Mouse (Mus musculus): ENCODE measurements around the gene Rbpjl. TPM values are rescaled to one million over a fixed set of nuclear protein-coding genes. Genes with fewer than 3 reads are reported as not detected.

Rbpjl gene
- total and polyA plus RNA-seq, 3 experiments, result 0.11 TPM; not detected in 2

DNA sequence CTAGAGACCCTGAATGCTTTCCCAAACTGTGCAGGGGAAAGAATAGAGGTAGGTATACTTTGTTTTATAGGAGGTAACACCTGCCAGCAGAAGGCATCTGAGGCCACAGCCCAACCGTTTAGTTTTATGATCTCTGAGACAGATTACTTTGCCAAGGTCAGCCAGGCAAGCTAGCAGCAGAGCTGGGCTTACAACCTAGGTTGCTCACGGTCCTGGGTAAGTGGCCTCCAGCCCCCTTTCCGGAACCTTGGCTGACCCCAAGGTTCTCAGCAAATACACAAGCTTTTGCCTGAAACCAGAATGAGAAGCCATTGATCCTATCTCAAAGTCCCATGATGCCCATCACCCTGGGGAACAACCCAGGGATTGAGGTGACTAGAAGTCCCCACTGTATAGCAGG, 31.7 kb downstream of the Rbpjl start:
- Histone ChIP-seq H3K9me3 (replicated peaks) (no peaks in the 10 kb centered on the region), H3K27me3 (ENCODE audit: insufficient read depth, low read length) (peaks cover 11% of the 10 kb centered on the region; the same call in 1 of the 2 replicates), H3K36me3 (replicated peaks) (no peaks in the 10 kb centered on the region), H3K4me3 (ENCODE audit: low read depth, low read length) (no peak overlapping the region), H3K4me1 (ENCODE audit: insufficient read depth, low read depth, low read length) (no peaks in the 10 kb centered on the region)
- TF ChIP-seq POLR2AphosphoS5 (IDR thresholded peaks at IDR 0.05; ENCODE audit: insufficient replicate concordance, low read depth, low read length) (no peak), CTCF (IDR thresholded peaks at IDR 0.05; ENCODE audit: low read depth, low read length) (no peak), GATA1 (IDR thresholded peaks at IDR 0.05; ENCODE audit: borderline replicate concordance, low read length) (no peak), GATA2 (IDR thresholded peaks at IDR 0.05; ENCODE audit: borderline replicate concordance, low read depth, low read length) (no peak), TAL1 (conservative IDR thresholded peaks at IDR 0.05; ENCODE audit: low read depth, low read length) (no peak)
- DNase-seq (ENCODE audit: low spot score) (no peak), ATAC-seq (ENCODE audit: extremely low read depth, insufficient number of reproducible peaks, low FRiP score, poor library complexity, severe bottlenecking) (no peak)

DNA sequence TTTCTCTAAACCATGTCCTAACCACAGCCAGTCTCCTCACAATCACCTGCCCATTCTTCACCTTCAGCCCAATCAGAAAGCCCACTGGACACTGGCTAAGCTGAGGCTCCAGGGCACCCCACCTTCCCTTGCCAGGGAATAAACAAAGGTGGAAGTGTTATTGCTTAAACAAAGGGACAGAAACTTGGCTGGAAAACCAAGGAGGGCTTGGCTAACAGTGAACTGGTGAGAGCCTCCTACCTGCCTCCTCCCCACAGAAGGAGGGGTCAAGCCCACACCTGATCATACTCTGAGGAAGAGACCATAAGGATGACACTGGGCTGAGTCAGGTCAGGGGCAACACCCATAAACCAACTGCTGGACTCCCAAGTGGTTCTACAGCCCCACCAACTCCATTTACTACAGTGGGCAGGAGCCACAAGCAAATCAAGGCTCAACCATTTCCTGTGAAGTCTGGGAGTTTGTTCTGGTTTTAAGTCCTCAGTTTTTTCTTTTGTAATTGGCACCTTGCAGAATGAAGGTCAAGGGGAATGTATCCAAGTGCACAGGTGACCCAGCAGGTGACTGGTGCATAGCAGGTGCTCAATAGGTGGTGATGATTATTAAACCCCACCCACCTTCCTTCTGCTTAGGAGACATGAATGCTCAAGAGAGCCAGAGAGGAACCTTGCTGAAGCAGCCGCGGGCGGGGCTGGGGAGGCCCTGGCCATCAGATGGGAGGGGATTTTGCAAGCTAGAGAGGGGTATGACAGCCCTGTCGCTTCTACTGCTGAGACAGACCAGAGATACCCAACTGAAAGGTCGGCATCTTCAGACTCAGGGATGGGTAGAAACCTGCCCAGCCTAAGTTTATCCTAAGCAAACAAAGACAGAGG, 32.5 kb downstream of the Rbpjl start:
- Histone ChIP-seq H3K27me3 (ENCODE audit: insufficient read depth, low read length) (peaks cover 11% of the 10 kb centered on the region; the same call in 1 of the 2 replicates), H3K4me1 (ENCODE audit: insufficient read depth, low read depth, low read length) (no peaks in the 10 kb centered on the region), H3K9me3 (replicated peaks) (no peaks in the 10 kb centered on the region), H3K36me3 (replicated peaks) (no peaks in the 10 kb centered on the region), H3K4me3 (ENCODE audit: low read depth, low read length) (no peak overlapping the region)
- TF ChIP-seq POLR2AphosphoS5 (IDR thresholded peaks at IDR 0.05; ENCODE audit: insufficient replicate concordance, low read depth, low read length) (no peak), CTCF (IDR thresholded peaks at IDR 0.05; ENCODE audit: low read depth, low read length) (no peak), GATA2 (IDR thresholded peaks at IDR 0.05; ENCODE audit: borderline replicate concordance, low read depth, low read length) (no peak)
- no peak for DNase-seq (ENCODE audit: low spot score)
- ATAC-seq (ENCODE audit: extremely low read depth, insufficient number of reproducible peaks, low FRiP score, poor library complexity, severe bottlenecking), result no peak

DNA sequence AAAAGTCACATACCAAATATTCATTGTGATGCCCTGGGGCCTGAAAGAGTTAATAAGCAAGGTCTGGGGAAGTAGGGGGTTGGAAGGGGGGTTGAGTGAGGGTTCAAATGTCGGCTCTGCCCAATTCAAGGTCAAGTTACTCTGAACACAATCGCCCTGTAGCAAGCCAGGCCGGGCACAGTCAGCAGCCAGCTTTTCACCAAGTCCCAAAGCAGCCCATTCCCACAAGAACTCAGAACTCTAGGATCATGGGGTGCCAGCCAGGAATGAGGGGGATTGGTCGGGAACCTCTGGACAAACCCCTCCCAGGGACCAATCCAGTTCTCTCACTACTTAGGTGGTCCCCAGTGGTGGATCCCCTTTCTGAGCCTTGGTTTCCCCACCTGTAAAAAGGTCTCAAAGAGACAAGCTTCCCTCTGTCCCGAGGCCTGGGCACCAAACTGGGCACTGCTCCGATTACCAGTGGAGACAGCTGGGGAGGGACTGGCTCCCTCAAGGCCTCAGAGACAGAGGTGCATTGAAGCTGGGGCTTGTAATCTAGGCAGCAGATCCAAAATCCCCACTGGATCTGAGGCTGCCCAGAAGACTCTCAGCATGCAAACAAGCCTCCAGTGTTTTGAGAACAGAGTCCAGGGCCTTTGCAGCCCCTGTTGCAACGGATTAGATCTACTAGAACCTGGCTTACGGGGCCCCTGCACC, 33.4 kb downstream of the Rbpjl start:
- no peak for ATAC-seq (ENCODE audit: extremely low read depth, insufficient number of reproducible peaks, low FRiP score, poor library complexity, severe bottlenecking)
- Histone ChIP-seq H3K4me1 (ENCODE audit: insufficient read depth, low read depth, low read length) (no peaks in the 10 kb centered on the region), H3K9me3 (replicated peaks) (no peaks in the 10 kb centered on the region), H3K27me3 (ENCODE audit: insufficient read depth, low read length) (peaks cover 11% of the 10 kb centered on the region; the same call in 1 of the 2 replicates), H3K4me3 (ENCODE audit: low read depth, low read length) (no peak overlapping the region), H3K36me3 (replicated peaks) (no peaks in the 10 kb centered on the region)
- DNase-seq (ENCODE audit: low spot score), result no peak
- no peak for TF ChIP-seq CTCF (IDR thresholded peaks at IDR 0.05; ENCODE audit: low read depth, low read length)
- no peak for TF ChIP-seq POLR2AphosphoS5 (IDR thresholded peaks at IDR 0.05; ENCODE audit: insufficient replicate concordance, low read depth, low read length)
- TF ChIP-seq TAL1 (conservative IDR thresholded peaks at IDR 0.05; ENCODE audit: low read depth, low read length), result no peak
- TF ChIP-seq GATA2 (IDR thresholded peaks at IDR 0.05; ENCODE audit: borderline replicate concordance, low read depth, low read length), result no peak
- TF ChIP-seq GATA1 (IDR thresholded peaks at IDR 0.05; ENCODE audit: borderline replicate concordance, low read length), result no peak

DNA sequence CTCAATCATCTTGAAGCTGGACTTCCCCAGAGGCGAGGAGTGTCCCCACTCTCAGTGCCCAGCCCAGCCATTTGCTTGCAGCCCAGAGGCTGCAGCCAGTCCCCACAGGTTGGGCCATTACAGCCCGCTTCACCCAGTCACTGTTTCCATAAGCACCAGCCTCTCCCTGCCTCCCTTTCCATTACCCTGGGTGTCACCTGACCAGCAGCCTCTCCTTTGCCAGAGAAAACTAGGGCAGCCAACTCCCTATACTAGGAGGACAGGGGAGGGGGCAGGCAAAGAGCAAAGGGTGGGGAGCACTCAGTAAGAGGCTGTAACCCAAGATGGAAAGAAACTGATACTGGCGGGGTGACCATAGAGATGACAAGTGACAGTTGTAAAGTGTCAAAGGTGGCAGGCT, 34.0 kb downstream of the Rbpjl start:
- no peak for TF ChIP-seq TAL1 (conservative IDR thresholded peaks at IDR 0.05; ENCODE audit: low read depth, low read length)
- TF ChIP-seq GATA2 (IDR thresholded peaks at IDR 0.05; ENCODE audit: borderline replicate concordance, low read depth, low read length), result no peak
- TF ChIP-seq POLR2AphosphoS5 (IDR thresholded peaks at IDR 0.05; ENCODE audit: insufficient replicate concordance, low read depth, low read length), result no peak
- TF ChIP-seq GATA1 (IDR thresholded peaks at IDR 0.05; ENCODE audit: borderline replicate concordance, low read length), result no peak
- TF ChIP-seq CTCF (IDR thresholded peaks at IDR 0.05; ENCODE audit: low read depth, low read length), result no peak
- no peak overlapping the region for H3K4me3 ChIP-seq (ENCODE audit: low read depth, low read length)
- H3K9me3 ChIP-seq (replicated peaks), result no peaks in the 10 kb centered on the region
- ATAC-seq (ENCODE audit: extremely low read depth, insufficient number of reproducible peaks, low FRiP score, poor library complexity, severe bottlenecking), result no peak
- H3K27me3 ChIP-seq (ENCODE audit: insufficient read depth, low read length), result peaks cover 11% of the 10 kb centered on the region; the same call in 1 of the 2 replicates
- H3K36me3 ChIP-seq (replicated peaks), result no peaks in the 10 kb centered on the region
- H3K4me1 ChIP-seq (ENCODE audit: insufficient read depth, low read depth, low read length), result no peaks in the 10 kb centered on the region
- no peak for DNase-seq (ENCODE audit: low spot score)

DNA sequence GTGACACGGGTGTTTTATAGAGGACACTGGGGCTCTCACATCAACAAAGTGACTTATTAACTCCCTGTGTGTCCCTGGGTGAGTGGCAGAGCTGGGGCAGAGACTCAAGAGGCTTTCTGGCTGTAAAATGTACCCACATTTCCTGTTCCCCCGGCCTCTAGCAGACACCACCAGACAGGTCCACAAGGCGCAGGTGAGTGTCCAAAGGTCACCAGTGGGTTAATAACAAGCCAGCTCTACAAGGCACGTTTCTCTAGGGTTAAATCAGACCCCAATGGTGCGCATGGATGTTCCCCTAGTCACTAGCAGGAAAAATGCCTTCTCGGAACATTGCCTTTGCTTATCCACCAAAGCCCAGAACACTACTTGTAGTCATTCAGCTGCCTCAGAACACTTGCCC, 34.8 kb downstream of the Rbpjl start:
- ATAC-seq (ENCODE audit: extremely low read depth, insufficient number of reproducible peaks, low FRiP score, poor library complexity, severe bottlenecking) (no peak), DNase-seq (ENCODE audit: low spot score) (no peak)
- Histone ChIP-seq H3K4me3 (ENCODE audit: low read depth, low read length) (no peak overlapping the region), H3K9me3 (replicated peaks) (no peaks in the 10 kb centered on the region), H3K27me3 (ENCODE audit: insufficient read depth, low read length) (peaks cover 12% of the 10 kb centered on the region; the same call in 1 of the 2 replicates), H3K4me1 (ENCODE audit: insufficient read depth, low read depth, low read length) (no peaks in the 10 kb centered on the region), H3K36me3 (replicated peaks) (no peaks in the 10 kb centered on the region)
- TF ChIP-seq TAL1 (conservative IDR thresholded peaks at IDR 0.05; ENCODE audit: low read depth, low read length) (no peak), GATA1 (IDR thresholded peaks at IDR 0.05; ENCODE audit: borderline replicate concordance, low read length) (no peak)

DNA sequence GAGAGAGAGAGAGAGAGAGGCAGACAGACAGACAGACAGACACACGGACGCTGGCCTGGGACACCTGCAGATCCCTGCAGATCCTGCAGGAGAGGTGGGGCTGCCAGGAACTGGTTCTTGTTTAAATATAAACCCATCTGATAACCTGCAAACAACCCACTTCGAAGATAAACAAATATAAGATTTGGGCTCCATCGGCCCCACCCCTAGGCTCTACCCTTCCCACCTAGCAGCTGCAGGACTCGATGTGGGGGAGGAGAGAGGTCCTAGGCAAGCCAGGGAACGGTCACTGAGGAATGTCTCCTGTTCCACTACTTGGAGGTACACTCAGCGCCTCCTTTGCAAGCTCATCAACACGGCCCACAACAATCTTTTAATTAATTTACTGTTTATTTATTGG, 35.3 kb downstream of the Rbpjl start:
- peaks cover 16% of the 10 kb centered on the region; the same call in 1 of the 2 replicates for H3K27me3 ChIP-seq (ENCODE audit: insufficient read depth, low read length)
- DNase-seq (ENCODE audit: low spot score) (no peak), ATAC-seq (ENCODE audit: extremely low read depth, insufficient number of reproducible peaks, low FRiP score, poor library complexity, severe bottlenecking) (no peak)
- H3K4me1 ChIP-seq (ENCODE audit: insufficient read depth, low read depth, low read length), result no peaks in the 10 kb centered on the region
- H3K9me3 ChIP-seq (replicated peaks), result no peaks in the 10 kb centered on the region
- TF ChIP-seq GATA2 (IDR thresholded peaks at IDR 0.05; ENCODE audit: borderline replicate concordance, low read depth, low read length) (no peak), CTCF (IDR thresholded peaks at IDR 0.05; ENCODE audit: low read depth, low read length) (no peak), POLR2AphosphoS5 (IDR thresholded peaks at IDR 0.05; ENCODE audit: insufficient replicate concordance, low read depth, low read length) (no peak), GATA1 (IDR thresholded peaks at IDR 0.05; ENCODE audit: borderline replicate concordance, low read length) (no peak), TAL1 (conservative IDR thresholded peaks at IDR 0.05; ENCODE audit: low read depth, low read length) (no peak)
- no peaks in the 10 kb centered on the region for H3K36me3 ChIP-seq (replicated peaks)
- no peak overlapping the region for H3K4me3 ChIP-seq (ENCODE audit: low read depth, low read length)

All from G1E (cell line).